In the genomic region with DNA sequence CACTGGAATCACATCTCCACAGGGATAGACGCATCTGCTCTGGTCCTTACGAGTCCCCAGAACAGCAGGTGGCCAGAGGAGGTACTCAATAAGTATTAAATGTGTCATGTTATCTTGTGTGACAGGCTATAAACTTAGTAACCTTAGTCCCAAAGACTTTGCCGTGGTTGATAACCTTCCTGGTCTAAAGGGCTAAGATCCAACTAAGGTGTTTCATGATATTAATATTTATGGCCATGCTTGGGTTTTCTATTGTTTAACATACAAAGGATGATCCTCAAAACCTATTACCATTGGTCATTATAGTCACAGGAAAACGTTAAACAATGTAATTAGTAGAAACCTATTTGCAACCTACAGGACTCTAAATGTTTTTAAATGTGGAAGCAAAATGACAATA, we compare ENCODE assay signal across 20 mouse cellular contexts.
"Had no signal": no experiment of that assay in that cellular context is flagged by ENCODE, and none has a peak within 500 bp of the region (broad histone marks: within the 10 kb centered on the region; RNA-seq: fewer than 3 reads in every experiment).

No protein-coding gene starts in this region.

- H3K27ac ChIP-seq: kidney, embryonic 15.5 days; limb, embryonic 12.5 days; limb, embryonic 15.5 days; liver, embryonic 12.5 days; midbrain, embryonic 13.5 days had no signal

- H3K36me3 ChIP-seq: kidney, embryonic 15.5 days; limb, embryonic 12.5 days; limb, embryonic 15.5 days; liver, embryonic 12.5 days; liver, embryonic 15.5 days had no signal

- H3K9me3 ChIP-seq: kidney, embryonic 15.5 days; limb, embryonic 12.5 days; limb, embryonic 15.5 days; liver, embryonic 12.5 days; liver, embryonic 15.5 days; midbrain, embryonic 13.5 days had no signal

- H3K9ac ChIP-seq: kidney, embryonic 15.5 days; limb, embryonic 12.5 days; limb, embryonic 15.5 days; liver, embryonic 12.5 days; liver, embryonic 15.5 days; midbrain, embryonic 13.5 days had no signal

- H3K4me3 ChIP-seq: kidney, embryonic 15.5 days; limb, embryonic 12.5 days; limb, embryonic 15.5 days; liver, embryonic 12.5 days; liver, embryonic 15.5 days; midbrain, embryonic 13.5 days; myocyte had no signal

- DNase-seq: kidney, adult 11 months; kidney, adult 8-10 months; kidney, postnatal 10 days; kidney, postnatal 4 days; lung, adult 2 months; lung, postnatal 14 days; lung, postnatal 4 days; right cerebral cortex, adult 18-20 months; right cerebral cortex, postnatal 14 days; right cerebral cortex, postnatal 4 days; thymus, adult 18-20 months; thymus, postnatal 36 days had no signal

- ATAC-seq: liver, embryonic 12.5 days; midbrain, embryonic 16.5 days had no signal

- H3K4me2 ChIP-seq: kidney, embryonic 15.5 days; limb, embryonic 12.5 days; limb, embryonic 15.5 days; liver, embryonic 12.5 days; liver, embryonic 15.5 days; midbrain, embryonic 13.5 days had no signal

- H3K27me3 ChIP-seq: limb, embryonic 12.5 days; limb, embryonic 15.5 days; liver, embryonic 12.5 days; liver, embryonic 15.5 days; midbrain, embryonic 13.5 days had no signal

- H3K4me1 ChIP-seq: kidney, embryonic 15.5 days; liver, embryonic 12.5 days; liver, embryonic 15.5 days had no signal
